Mouse (Mus musculus) limb, embryonic 15.5 days (tissue): ENCODE measurements at regions not wholly inside any gene's neighbourhood (a gene's known extent, or its start where the extent isn't known, plus 50 kb on each side); places are given as distances from the start of the nearest gene placed in this dataset.

ENCODE experiments used
- ATAC-seq: fragments of 200-750 bp; cut with Nextera tagmentation; 2 replicates; pipeline ENCODE4 v1.8.0; 2017; ENCODE audit warnings: low read depth, moderate TSS enrichment; ENCODE audit not compliant: insufficient number of reproducible peaks, low FRiP score, low TSS enrichment
- H3K27ac ChIP-seq: fragments of 300-500 bp; sonication (generic); 2 replicates; pipeline ENCODE4 v1.5.1; 2015; ENCODE audit warnings: moderate library complexity, mild to moderate bottlenecking, inconsistent platforms
- H3K27me3 ChIP-seq: fragments of 300-500 bp; sonication (generic); 2 replicates; pipeline ENCODE4 v1.6.1; 2015; ENCODE audit warnings: inconsistent platforms
- H3K36me3 ChIP-seq: fragments of 300-500 bp; sonication (generic); 2 replicates; pipeline ENCODE4 v1.6.1; 2015; ENCODE audit warnings: inconsistent platforms
- H3K4me1 ChIP-seq: fragments of 300-500 bp; sonication (generic); 2 replicates; pipeline ENCODE4 v1.6.1; 2015; ENCODE audit warnings: inconsistent platforms
- H3K4me2 ChIP-seq: fragments of 300-500 bp; sonication (generic); 2 replicates; pipeline ENCODE4 v1.6.1; 2015; ENCODE audit warnings: mild to moderate bottlenecking, inconsistent platforms
- H3K4me3 ChIP-seq: fragments of 300-500 bp; sonication (generic); 2 replicates; pipeline ENCODE4 v1.5.1; 2015; ENCODE audit warnings: mild to moderate bottlenecking, inconsistent platforms
- H3K9ac ChIP-seq: fragments of 300-500 bp; sonication (generic); 2 replicates; pipeline ENCODE4 v1.6.1; 2015; ENCODE audit warnings: inconsistent platforms
- H3K9me3 ChIP-seq: fragments of 300-500 bp; sonication (generic); 2 replicates; pipeline ENCODE4 v1.6.1; 2016; ENCODE audit warnings: inconsistent platforms
- WGBS: fragments of 180-500 bp; shearing (Covaris S2); methylation state at CpG from one replicate; pipeline ENCODE4 v1.1.7; 2015; 5-methylcytosine and 5-hydroxymethylcytosine counted together

DNA sequence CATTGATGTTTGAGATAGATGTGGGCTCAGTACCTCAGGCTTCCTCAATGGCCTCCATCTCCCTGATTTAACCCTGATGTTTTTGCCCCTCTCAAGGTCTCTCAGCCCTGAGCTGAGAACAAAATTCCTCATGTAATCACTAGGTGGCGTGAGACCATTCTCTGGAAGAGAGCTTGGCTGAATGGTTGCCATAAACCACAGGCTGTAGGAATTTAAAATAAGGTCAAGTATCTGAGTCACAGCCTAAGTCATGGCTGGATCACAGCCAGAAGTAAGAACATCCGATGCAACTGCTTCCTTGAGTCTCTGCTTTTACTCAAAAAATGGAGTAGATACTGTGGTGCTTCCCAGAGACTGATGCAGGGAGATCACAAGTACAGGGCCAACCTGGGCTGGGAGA, 77.1 kb upstream of the Xylt1 start:
- Histone ChIP-seq H3K9me3 (no peaks in the 10 kb centered on the region), H3K4me2 (no peak overlapping the region), H3K4me1 (no peaks in the 10 kb centered on the region), H3K27me3 (no peaks in the 10 kb centered on the region), H3K27ac (no peak overlapping the region), H3K36me3 (no peaks in the 10 kb centered on the region), H3K4me3 (no peak overlapping the region), H3K9ac (no peak overlapping the region)
- ATAC-seq: no peak
- 42% methylated on average over 2 of the region's 2 CpGs for WGBS

GRCm38 (mm10) chr7:117310586-117311200, 70.1 kb upstream of the Xylt1 start:
- H3K27ac ChIP-seq: no peak overlapping the region
- 80% methylated on average over 2 of the region's 2 CpGs for WGBS

GRCm38 (mm10) chr7:117311316-117311715, 69.5 kb upstream of the Xylt1 start:
- H3K4me2 ChIP-seq: no peak overlapping the region
- H3K9ac ChIP-seq: no peak overlapping the region
- H3K27ac ChIP-seq: no peak overlapping the region
- no peaks in the 10 kb centered on the region for H3K9me3 ChIP-seq
- ATAC-seq: no peak
- H3K36me3 ChIP-seq: no peaks in the 10 kb centered on the region
- no peak overlapping the region for H3K4me3 ChIP-seq
- 0 out of 2 replicates have a peak, but pooled peaks cover 3% of the 10 kb centered on the region for H3K4me1 ChIP-seq
- no peaks in the 10 kb centered on the region for H3K27me3 ChIP-seq
- WGBS: 77% methylated on average over 4 of the region's 4 CpGs

More at GRCm38 (mm10) chr7:117310586-117311200, 70.1 kb upstream of the Xylt1 start:
- Histone ChIP-seq H3K9me3 (no peaks in the 10 kb centered on the region), H3K9ac (no peak overlapping the region), H3K4me3 (no peak overlapping the region), H3K4me2 (no peak overlapping the region), H3K36me3 (no peaks in the 10 kb centered on the region), H3K4me1 (0 out of 2 replicates have a peak, but pooled peaks cover 3% of the 10 kb centered on the region), H3K27me3 (no peaks in the 10 kb centered on the region)
- ATAC-seq: no peak

DNA sequence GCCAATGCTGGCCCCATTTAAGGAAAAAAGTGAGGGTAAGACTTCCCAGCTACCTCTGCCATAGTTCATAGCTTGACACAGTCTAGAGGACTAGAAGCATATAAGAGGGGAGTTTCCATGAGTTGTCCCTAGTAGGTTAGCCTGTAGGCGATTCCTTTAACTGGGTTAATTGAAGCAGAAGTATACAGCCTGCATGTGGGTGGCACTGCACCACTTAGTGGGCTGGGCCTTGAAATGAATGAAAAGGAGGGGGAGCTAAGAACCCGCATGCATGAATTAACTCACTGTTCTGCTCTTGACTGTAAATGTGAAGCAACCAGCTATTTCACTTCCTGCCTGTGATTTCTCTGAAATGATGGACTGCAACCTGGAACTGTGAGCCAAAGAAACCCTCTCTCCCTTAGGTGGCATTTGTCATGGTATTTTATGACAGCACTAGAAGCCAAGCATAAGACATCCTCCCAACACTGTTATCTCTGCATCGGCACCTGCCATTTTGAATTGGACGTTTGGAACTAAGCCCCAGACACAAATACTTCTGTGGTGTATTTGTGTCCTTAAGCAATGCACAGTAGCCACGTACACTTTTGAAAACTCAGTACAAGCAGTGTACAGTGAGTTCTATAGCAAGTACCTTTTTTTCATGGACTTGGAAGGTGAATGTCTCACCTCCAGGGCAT, 64.5 kb upstream of the Xylt1 start:
- Histone ChIP-seq H3K9ac (no peak overlapping the region), H3K27me3 (no peaks in the 10 kb centered on the region), H3K4me1 (no peaks in the 10 kb centered on the region; the same call in 1 of the 2 replicates), H3K27ac (no peak overlapping the region), H3K36me3 (no peaks in the 10 kb centered on the region), H3K9me3 (no peaks in the 10 kb centered on the region), H3K4me2 (no peak overlapping the region), H3K4me3 (no peak overlapping the region)
- ATAC-seq: no peak
- WGBS: 73% methylated on average over 5 of the region's 5 CpGs

DNA sequence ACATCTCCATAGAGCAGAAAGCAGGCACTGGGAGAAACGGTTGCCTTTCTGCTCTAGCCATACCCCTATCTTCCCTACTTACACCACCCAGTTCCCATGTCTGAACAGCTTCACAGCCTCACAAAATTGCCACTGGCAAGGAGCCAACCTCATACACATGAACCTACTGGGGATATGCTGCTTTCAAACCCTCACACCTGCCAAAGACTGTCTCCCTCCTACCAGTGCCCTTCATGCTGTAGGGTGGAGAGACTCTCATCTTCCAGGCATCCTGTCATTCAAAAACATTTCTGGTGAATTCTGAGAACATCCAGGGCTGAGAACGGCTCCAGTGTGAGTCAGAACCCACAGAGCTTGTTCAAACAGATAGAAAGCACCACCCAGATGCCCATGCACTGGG, 63.4 kb upstream of the Xylt1 start:
- H3K27me3 ChIP-seq: no peaks in the 10 kb centered on the region
- H3K36me3 ChIP-seq: no peaks in the 10 kb centered on the region
- H3K4me3 ChIP-seq: no peak overlapping the region
- ATAC-seq: no peak
- H3K27ac ChIP-seq: no peak overlapping the region
- 49% methylated on average over 2 of the region's 2 CpGs for WGBS
- H3K4me2 ChIP-seq: no peak overlapping the region
- no peaks in the 10 kb centered on the region for H3K9me3 ChIP-seq
- no peaks in the 10 kb centered on the region; the same call in 1 of the 2 replicates for H3K4me1 ChIP-seq
- H3K9ac ChIP-seq: no peak overlapping the region

- WGBS: 42% methylated on average over 6 of the region's 6 CpGs
- Histone ChIP-seq H3K9me3 (no peaks in the 10 kb centered on the region), H3K4me1 (no peaks in the 10 kb centered on the region; the same call in 1 of the 2 replicates), H3K36me3 (no peaks in the 10 kb centered on the region), H3K27me3 (no peaks in the 10 kb centered on the region), H3K4me2 (no peak overlapping the region), H3K4me3 (no peak overlapping the region), H3K9ac (no peak overlapping the region), H3K27ac (no peak overlapping the region)
- no peak for ATAC-seq
Observed at GRCm38 (mm10) chr7:117320552-117320951, 60.2 kb upstream of the Xylt1 start.
